Mouse (Mus musculus) heart, postnatal 0 days (tissue): ENCODE data around the gene Ehd1.

Experiments used
- CTCF ChIP-seq: IDR thresholded peaks from 2 replicates; pipeline ENCODE4 v1.5.1; 2016; ENCODE audit warnings: antibody characterized with exemption, control low read depth, low read depth
- EP300 ChIP-seq: IDR thresholded peaks from 2 replicates; pipeline ENCODE4 v1.6.1; 2016; ENCODE audit warnings: antibody characterized with exemption, low read depth

GRCm38 (mm10) chr19:6262839-6263433 lies 13.6 kb upstream of the Ehd1 start:
- TF ChIP-seq CTCF (no peak), EP300 (no peak)
